Mouse (Mus musculus): ENCODE results near the gene Prrt2.

Gene Prrt2

GRCm38 (mm10) chr7:126999568-126999967 is 21.4 kb downstream of the Prrt2 start:
- DNase-seq (ENCODE audit: low spot score in 2 of 2): no peak

- no peak for DNase-seq (ENCODE audit: low spot score in 2 of 2)
Measured at GRCm38 (mm10) chr7:126996449-126996848, 24.6 kb downstream of the Prrt2 start.

DNA sequence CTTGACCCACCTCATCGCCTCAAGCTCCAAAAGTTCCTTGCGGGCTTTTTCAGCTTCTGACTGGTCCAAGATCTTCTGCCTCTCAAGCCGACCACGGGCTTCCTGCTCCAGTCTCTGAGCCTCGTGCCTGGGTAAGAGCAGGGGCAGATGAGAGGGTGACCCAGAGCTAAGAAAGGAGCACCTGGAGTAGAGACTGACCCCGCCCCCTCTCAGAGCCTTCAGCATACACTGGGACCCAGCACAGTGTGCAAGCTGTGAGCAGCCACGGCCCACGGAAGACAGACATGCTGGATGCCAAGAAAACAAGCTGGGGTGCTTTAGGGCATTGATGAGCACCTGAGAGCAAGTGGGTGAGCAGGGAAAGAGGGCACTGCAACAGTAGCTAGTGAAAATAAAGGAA is 32.2 kb downstream of the Prrt2 start:
- no peak for DNase-seq (ENCODE audit: low spot score in 2 of 2)

GRCm38 (mm10) chr7:126986319-126986718 is 34.7 kb downstream of the Prrt2 start:
- DNase-seq (ENCODE audit: low spot score in 2 of 2): peak in 1 of 2 experiments; percentile 27

DNA sequence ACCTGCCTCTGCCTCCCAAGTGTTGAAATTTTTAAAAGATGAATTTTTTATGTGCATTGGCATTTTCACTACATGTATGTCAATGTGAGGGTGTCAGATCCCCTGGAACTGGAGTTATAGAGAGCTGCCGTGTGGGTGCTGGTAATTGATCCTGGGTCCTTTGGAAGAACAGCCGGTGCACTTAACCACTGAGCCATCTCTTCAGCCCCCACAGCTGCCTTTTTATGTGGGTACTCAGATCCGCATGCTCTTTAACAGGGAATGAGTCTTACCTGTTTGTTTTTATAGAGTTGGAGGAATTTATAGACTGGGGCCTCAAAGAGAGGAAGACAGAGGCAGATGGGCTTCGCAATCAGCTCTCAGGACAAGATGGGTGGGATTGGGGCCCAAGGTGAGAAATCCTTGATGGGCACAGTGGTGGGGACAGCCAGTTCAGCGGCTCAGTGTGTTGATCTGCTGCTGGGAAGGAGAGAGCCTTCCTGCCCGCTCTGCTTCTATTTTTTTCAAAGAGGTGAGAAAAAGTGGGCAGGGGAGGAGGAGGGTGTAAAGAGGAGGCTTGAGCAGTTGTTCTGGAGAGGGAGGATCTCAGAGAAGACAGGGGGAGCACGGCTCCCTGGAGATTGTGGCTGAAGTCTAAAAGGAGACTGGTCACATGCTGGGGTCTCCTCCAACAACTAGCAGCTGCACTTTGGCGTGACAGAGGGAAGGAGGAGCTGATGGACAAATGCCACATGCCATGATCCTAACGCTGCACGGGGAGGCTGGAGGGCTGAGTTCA is 36.2 kb downstream of the Prrt2 start:
- no peak for DNase-seq (ENCODE audit: low spot score in 2 of 2)

GRCm38 (mm10) chr7:126983113-126983512 is 37.9 kb downstream of the Prrt2 start:
- no peak for DNase-seq (ENCODE audit: low spot score in 2 of 2)

DNA sequence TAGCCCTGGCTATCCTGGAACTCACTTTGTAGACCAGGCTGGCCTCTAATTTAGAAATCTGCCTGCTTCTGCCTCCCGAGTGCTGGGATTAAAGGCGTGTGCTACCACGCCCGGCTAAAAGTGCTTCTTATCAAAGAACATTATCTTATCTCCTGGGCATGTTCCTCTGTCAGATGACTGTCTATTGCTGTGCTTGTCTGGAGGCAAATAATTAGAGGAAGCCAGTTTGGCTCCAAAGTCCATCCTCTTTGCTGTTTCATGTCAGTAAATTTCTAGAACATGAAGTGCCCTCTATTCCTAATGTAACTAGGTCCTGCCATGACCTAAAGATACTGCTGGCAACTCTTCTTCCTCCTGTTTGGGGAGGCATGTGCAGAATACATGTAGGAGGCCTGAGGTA is 39.0 kb downstream of the Prrt2 start:
- no peak for DNase-seq (ENCODE audit: low spot score in 2 of 2)

GRCm38 (mm10) chr7:126981601-126982000 is 39.4 kb downstream of the Prrt2 start:
- DNase-seq (ENCODE audit: low spot score in 2 of 2): no peak

DNA sequence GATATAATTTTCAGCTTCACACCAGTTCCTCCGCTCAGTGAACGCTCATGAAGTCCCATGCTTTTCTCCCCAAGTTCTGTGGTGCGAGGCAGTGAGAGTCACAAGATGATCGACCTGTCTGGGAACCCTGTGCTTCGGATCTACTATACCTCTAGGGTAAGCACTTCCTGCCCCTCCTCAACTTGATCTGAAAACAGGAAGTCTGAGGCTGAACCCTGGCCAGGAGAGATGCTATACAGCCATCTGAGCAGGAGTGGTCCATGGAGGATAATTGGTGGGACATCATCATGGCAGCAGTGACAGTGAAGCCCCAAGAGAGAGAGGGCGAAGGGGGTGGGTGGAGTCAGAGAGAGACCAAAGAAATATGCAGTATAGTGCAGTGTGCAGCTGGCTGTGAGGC is 42.2 kb downstream of the Prrt2 start:
- DNase-seq (ENCODE audit: low spot score in 2 of 2): no peak

- DNase-seq (ENCODE audit: low spot score in 2 of 2): no peak
Measured at GRCm38 (mm10) chr7:126976878-126977459, 44.0 kb downstream of the Prrt2 start.

DNA sequence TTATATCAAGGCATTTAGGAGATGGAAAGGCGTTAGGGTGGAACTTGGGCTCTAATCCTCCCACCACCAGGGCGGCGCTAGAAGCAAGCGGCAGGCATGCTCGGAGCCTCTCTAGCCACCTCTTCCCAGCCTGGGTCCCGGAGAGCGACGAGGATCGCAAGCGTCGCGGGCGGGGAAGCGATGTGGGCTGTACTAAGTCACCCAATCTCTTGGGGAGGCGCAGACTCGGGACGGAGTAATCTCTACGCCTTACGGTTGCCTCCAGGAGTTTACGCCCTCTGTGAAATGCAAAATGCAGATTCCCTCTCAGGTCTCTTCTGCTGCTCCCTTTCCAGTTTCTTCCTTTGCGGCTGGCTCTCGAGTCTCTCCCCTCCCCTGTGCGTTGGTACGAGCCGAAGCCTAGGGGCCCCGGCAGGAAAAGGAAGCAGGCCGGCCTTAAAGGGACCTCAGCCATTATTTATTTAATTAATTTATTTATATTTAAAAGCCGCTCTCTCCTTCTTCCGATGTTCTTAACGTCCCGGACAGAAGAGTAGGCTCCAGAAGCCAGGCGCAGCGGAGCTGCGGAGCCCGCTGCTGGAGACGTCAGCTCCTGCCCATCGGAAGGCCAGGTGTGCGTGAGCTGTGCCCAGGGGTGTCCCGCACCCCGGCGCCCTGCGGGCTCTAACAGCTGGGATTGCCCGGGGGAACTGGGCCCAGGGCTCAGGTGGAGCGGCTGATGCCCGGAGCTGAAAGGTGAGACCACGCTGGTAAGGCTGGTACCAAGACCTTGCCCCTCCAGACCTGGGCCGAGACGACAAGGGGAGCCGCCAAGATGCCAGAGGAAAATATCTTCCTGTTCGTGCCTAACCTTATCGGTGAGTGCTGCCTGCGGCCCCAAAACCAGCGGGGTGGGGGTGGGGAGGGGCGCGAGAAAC is 44.8 kb downstream of the Prrt2 start, which contains the start of gene Cdiptos:
Cdiptos (minus strand) TSS at position 149 of the 917 bp plus-strand sequence.
- peak; percentile 96 to 98 for DNase-seq (ENCODE audit: low spot score in 2 of 2)

DNA sequence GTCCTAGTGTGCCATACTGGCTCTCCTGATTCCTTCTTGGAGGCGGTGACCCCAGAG is 45.3 kb downstream of the Prrt2 start, which contains the start of gene Cdipt:
Cdipt (plus strand) TSS at position 22 of the 57 bp plus-strand sequence.
- no peak for DNase-seq (ENCODE audit: low spot score in 2 of 2)

GRCm38 (mm10) chr7:126975493-126975892 is 45.5 kb downstream of the Prrt2 start:
- DNase-seq (ENCODE audit: low spot score in 2 of 2): no peak
